Mouse (Mus musculus) cerebellum, adult 2 months (tissue): ENCODE data around the gene Gm266.

Experiments used
- CTCF ChIP-seq: fragments of 200-500 bp; IDR thresholded peaks from 2 replicates; pipeline ENCODE4 v1.5.1; 2011; ENCODE audit warnings: low read depth, mild to moderate bottlenecking, control low read depth, low read length, moderate library complexity, borderline replicate concordance; ENCODE audit not compliant: insufficient read depth
- POLR2A ChIP-seq: fragments of 200-500 bp; IDR thresholded peaks from 2 replicates; pipeline ENCODE4 v1.6.1; 2011; ENCODE audit warnings: low read length, control low read depth, borderline replicate concordance; ENCODE audit not compliant: insufficient read depth

- TF ChIP-seq POLR2A: no peak
- TF ChIP-seq CTCF: no peak
These were observed 49.0 kb downstream of the Gm266 start for GRCm38 (mm10) chr12:111436640-111437039.
